Mouse (Mus musculus) urinary bladder, postnatal 25 days (tissue): ENCODE data around the gene Tmem38b.

Source experiments
- DNase-seq: peaks from one replicate; pipeline ENCODE4 v3.0.0; 2022; ENCODE audit warnings: low spot score

Gene Tmem38b

DNA sequence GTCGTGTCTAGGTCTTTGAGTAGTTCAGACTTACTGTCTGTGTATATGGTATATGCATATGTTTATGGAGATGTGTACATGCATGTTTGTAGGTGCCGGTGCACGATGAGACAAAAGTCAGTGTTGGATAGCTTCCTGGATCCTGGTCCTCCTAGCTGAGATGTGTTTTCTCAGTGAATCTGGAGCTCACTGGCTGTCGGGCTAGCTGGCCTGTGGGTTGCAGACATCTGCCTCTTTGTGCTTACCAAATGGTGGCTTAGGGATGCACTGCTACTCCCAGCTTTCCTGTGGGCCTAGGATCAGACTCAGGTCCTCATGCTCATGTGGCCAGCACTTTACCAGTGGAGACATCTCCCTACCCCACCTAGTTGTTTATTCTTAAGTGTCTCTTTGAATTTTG, 4.2 kb downstream of the Tmem38b start:
- DNase-seq = no peak

- DNase-seq = no peak
Observed at GRCm38 (mm10) chr4:53830579-53830978, 4.7 kb downstream of the Tmem38b start.

DNA sequence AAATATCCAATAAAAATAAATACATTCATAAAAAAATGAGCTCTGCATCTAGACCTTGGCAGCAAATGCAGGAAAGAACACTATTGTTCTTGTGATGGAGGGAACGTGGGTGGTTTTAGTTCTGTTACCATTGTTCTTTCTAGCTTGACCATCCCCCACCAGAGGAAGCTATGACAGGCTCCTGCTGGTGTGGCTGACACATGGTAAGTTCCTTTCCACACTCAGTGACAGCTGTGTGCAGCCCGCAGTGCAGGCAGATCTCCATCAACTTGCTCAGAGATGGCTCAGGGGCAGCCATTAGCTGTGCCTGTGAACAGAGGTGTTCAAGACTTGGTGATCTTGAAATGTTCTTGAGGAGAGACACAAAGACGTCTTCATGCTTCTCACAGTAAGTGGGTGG, 6.5 kb downstream of the Tmem38b start:
- no peak for DNase-seq

- no peak for DNase-seq
Observed at GRCm38 (mm10) chr4:53836978-53837377, 11.1 kb downstream of the Tmem38b start.

DNA sequence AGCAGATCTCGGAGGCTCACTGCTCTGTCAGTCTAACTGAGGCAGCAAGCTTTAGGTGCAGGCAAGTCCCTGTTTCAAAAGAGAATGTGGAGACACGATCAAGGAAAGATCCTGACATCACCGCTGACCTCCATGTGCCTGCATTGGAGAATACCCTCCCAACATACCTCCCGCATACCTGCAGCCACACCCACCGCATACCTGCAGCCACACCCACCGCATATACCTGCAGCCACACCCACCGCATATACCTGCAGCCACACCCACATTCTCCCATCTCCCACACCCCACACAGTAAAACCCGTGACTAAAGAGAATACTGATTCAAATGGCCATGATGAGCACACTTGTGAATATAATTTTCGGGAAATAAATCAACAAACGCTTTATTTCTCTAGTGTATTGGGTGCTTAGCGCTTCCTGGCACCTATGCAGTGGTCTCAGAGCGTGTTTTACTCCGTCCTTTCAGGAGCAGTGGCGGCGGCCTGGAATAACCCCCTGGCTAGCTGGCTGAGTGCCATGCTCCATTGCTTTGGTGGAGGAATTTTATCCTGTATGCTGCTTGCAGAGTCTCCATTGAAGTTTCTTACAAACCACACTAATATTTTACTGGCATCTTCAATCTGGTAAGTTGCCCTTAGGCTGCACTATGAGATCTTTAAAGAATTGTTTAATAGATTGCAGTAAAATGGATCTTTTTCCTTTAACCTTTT, 14.5 kb downstream of the Tmem38b start:
- no peak for DNase-seq

DNA sequence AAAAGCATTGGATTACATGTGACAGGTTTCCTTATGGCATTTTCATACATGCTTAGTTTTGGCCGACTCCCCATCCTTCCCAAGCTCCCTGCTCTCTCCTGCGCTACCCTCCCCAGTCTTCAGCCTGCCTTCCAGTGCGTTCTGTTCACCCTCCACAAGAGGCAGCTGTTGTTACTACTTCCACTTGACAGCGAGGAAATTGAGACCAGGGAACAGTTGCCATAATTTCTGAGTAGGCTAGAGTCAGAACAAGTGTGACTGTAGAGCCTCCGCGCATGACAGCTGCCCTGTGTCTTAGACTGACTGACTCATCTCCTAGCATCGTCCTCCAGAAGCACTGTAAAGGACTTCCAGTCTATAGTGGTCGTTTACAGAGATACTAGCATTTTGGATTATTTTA, 17.7 kb downstream of the Tmem38b start:
- no peak for DNase-seq

- no peak for DNase-seq
Observed at GRCm38 (mm10) chr4:53844835-53845619, 19.2 kb downstream of the Tmem38b start.

- no peak for DNase-seq
Observed at GRCm38 (mm10) chr4:53845656-53846055, 19.8 kb downstream of the Tmem38b start.

DNA sequence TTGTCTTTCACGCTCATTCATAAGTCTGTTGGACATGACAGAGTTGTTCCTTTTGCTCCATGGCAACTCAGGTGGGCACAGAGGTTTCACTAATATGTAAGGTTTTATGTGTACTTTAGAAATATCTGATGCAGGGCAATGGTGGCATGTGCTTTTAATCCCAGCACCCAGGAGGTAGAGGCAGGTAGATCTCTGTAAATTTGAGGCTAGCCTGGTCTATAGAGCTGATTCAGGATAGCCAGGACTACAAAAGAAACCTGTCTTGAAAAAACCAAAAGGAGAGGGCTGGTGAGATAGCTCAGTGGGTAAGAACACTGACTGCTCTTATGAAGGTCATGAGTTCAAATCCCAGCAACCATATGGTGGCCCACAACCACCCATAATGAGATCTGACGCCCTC, 20.5 kb downstream of the Tmem38b start:
- no peak for DNase-seq

DNA sequence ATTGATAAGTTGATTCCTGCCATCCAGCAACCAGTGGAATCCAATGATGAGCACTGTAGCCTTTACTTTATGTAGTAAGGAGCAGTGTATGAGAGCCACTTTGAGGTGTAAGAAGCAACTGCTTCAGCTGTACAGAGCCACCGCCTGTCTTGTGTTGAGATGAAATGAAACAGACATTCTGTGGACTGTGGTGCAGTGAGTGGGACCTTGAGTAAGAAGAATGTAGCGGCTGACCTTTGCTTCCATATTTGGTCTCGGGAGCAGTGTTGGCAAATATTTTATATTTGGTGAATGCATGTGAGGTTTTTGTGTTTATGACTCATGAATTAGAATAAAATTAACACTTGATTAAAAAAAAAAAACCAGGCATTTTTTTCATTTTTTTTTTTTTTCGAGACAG, 21.7 kb downstream of the Tmem38b start:
- DNase-seq = no peak

GRCm38 (mm10) chr4:53848308-53848707, 22.5 kb downstream of the Tmem38b start:
- no peak for DNase-seq

DNA sequence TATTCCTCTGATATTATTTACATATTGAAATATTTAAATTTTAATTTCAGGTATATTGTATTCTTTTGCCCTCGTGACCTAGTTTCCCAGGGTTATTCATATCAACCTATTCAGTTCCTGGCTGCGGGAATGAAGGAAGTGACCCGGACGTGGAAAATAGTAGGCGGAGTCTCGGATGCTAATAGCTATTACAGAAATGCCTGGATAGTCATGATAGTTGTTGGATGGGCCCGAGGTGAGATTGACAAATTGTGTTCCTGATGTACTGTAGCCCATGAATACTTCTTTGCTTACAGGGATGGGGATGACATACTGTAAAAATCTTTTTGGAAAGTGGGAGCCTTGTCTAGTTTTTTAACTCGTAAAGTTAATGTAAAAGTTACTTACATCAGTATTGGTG, 23.0 kb downstream of the Tmem38b start:
- no peak for DNase-seq

GRCm38 (mm10) chr4:53849804-53850203, 24.0 kb downstream of the Tmem38b start:
- DNase-seq = no peak

- DNase-seq = no peak
Observed at GRCm38 (mm10) chr4:53853333-53853732, 27.5 kb downstream of the Tmem38b start.

GRCm38 (mm10) chr4:53859944-53860343, 34.1 kb downstream of the Tmem38b start:
- DNase-seq = no peak

GRCm38 (mm10) chr4:53862101-53862500, 36.3 kb downstream of the Tmem38b start:
- no peak for DNase-seq

DNA sequence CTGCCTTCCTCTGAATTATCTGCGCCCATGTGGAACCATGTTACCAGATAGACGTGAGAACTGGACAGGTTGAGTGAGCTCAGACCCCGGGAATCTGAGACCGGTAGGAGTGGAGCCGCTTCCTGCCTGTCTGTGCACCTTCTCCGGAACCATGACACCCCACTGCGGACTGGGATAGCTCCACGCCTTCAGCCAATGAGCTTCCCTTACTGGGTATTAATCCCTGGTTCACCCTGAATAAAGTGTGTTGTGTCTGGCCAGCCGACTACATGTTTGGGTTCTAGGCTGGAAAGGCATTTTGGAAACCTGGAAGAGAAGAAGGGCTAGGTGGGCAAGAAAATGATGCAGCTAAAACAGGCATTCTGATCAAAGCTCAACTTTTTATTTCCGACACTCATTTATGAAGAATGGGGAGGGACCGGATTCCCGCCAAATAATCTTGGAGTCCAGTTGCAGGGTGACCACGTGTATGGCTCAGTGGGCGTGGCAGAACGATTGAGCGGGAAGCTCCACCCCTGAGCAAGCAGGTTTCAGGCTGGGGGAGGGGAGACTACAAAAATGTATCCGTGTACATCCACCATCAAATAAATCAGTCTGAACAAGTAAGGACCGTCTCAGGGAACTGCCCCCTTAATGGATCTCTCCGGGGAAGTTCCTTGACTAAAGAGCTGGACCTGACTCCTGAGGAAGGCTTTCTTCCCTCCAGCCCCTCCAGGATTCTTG, 38.4 kb downstream of the Tmem38b start:
- DNase-seq = no peak

DNA sequence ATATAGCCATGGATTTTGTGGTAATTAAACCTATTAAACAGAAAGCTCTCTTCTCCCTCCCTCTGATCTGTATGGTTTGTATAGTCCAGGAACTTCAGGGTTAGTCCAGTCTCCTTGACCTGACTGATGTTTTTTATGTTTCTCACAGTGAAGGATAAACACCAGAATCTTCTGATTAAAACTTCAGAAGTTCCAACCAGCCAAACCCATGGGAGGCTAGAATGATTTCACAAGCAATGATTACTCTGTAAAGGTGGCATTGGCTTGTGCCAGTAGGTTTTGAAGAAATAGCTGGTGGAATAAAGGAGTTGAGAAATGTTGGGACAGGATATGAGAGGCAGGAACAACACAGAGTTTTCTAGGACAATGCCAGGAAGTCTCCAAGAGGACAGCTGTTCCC, 40.6 kb downstream of the Tmem38b start:
- DNase-seq = no peak

- no peak for DNase-seq
Observed at GRCm38 (mm10) chr4:53878542-53879417, 52.9 kb downstream of the Tmem38b start.

- DNase-seq = no peak
Observed at GRCm38 (mm10) chr4:53882921-53883682, 57.3 kb downstream of the Tmem38b start.
